Mouse (Mus musculus) retina, postnatal 7 days (tissue): ENCODE measurements around the gene Pafah1b3.
"Not testable (repeated sequence)": the region's sequence is repeated elsewhere in the genome, so short reads cannot be mapped to it uniquely, and the experiment has no call there.

ENCODE experiments used
- DNase-seq: peaks from one replicate; pipeline ENCODE4 v3.0.0-alpha.2; 2012; ENCODE audit warnings: low read depth, low spot score

Pafah1b3 gene

DNA sequence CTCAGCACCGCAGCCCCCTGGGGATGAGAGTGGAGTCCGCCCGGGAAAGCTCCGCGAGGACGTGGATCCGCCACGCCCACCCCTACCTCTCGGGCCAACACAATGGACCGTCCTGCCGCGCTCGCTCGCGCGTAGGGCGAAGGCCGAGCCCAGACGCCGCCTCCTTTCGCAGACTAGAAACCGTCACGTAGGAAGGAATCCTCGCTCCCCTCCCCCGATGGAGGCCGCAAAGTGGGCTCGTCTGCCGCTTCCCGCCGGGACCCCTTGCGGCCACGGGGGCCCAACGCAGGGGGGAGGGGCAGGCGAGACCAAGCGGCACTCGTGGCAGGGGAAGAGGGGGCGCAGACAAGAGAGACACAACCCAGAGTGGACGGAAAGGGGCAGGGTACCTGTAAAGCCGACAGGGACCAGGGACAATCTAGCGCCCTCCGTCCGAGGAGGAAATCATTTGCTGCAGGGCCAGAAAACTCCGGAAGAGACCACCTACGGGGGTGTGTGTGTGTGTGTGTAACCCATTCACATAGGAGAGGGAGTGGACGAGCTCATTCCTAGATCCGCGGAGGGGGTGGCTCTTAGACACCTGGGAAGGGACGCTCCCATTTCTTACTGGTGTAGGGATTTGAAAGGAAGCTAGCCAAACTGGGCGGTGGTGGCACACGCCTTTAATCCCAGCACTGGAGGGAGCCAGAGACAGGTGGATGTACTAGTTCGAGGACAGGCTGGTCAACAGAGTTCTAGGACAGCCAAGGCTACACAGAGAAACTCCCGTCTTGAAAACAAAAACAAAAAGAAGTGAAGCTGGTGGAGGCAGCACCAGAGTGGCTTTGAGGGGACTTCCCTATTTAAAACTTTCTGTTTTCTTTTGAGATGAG lies at the start of gene Pafah1b3:
Gene Pafah1b3, minus strand, starts transcription at position 533 of the 872 bp plus-strand sequence.
- DNase-seq = peak; percentile 90

DNA sequence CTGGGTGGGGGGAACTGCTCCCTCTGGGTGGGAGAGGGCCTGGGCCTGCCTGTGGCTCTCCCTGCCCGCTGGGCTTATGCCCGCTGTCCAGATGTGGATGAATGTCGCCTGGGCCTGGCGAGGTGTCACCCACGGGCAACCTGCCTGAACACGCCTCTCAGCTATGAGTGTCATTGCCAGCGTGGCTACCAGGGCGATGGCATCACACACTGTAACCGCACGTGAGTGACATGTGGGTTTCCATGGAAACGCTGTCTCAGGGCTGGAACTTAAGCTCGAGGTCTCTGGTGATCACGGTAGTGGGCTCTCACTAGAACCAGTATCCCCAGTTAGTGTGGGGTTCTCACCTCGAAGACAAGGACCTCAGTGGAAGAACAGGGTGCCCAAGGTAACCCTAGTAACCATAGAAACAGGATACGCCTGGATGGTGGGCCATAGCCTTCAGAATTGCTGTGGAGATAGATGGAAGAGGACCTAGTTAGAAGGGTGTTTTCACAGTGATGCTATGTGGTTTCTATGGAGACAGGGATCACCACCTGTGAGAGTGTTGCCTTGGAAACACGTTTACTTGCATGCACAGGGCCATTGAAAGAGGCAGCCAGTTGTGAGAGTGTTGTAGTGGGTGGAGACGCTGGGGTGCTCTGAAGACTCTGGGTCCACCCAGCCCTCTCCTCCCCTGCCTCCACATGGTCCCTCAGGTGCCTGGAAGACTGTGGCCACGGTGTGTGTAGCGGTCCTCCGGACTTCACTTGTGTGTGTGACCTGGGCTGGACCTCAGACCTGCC lies 43.4 kb upstream of the Pafah1b3 start:
- no peak for DNase-seq

DNA sequence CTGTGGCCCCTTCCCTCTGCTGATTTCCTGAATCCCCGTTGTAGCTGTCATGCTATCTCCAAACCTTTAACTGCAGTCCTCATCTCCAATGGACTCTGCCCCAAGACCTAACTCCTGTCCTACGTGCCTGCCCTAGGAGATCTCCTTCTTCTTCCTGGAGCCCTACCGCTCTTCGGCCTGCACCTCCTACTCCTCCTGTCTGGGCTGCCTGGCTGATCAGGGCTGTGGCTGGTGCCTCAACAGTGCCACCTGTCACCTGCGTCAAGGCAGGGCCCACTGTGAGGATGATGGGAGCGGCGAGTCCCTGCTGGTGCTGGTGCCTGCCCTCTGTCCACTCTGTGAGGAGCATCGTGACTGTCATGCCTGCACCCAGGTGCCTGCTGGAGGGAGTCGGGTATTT lies 41.5 kb upstream of the Pafah1b3 start:
- no peak for DNase-seq

DNA sequence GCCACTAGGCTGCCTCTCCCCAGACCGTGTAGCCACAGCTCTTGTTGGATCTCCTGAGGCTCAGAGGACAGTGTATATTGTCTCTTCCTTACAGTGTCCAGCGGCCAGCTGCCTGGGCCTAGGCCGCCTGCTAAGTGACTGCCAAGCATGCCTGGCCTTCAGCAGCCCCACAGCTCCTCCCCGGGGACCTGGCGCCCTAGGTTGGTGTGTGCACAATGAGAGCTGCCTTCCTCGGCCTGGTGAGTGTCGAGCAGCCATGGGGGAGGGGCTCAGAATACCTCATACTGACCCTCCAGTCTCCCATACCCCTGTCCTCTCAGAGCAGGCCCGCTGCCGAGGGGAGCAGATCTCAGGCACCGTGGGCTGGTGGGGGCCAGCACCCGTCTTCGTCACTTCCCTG lies 36.7 kb upstream of the Pafah1b3 start:
- DNase-seq = no peak

DNA sequence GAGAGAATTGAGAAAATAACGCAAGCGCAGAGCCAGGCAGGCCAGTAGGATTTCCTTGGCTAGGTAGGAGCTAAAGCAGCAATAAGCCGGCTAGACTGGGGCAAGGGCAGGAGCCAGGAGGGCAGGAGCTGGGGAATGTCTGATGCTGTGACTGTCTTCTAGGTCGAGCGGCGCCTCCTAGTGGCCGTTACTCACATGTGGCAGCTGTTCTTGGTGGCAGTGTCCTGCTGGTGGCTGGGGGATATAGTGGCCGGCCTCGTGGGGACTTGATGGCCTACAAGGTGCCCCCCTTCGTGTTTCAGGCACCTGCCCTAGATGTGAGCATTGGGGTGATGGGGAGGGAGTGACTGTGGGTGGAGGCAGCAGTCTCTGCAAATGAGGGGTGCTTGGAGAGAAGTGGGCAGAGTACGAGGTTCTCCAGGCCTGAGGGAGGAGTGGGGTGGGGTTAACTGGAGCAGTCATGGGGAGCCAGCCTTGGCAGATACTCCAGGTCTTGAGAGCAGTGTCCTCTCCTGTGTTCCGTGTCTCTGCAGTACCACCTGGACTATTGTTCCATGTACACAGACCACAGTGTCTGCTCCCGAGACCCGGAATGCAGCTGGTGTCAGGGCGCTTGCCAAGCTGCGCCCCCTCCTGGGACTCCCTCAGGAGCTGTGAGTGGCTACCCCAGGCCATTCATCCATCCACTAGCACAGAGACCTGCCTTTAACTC lies 36.0 kb upstream of the Pafah1b3 start:
- peak; percentile 76 for DNase-seq

DNA sequence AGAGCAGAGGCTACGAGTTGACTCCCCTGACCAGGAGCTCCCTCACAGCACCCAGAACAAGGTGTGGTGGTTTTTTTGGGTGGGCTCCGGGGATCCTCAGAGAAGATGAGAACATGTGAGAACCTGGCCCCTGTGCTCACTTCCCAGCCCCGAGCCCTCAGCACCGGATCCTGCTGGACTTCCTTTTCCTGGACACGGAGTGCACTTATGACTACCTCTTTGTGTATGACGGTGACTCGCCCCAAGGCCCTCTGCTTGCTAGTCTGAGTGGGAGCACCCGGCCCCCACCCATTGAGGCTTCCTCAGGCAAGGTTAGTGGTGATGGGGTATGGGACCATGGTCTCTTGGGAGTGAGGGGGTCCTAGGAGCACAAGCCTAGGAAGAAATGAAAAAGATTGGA lies 28.4 kb upstream of the Pafah1b3 start:
- DNase-seq = no peak

DNA sequence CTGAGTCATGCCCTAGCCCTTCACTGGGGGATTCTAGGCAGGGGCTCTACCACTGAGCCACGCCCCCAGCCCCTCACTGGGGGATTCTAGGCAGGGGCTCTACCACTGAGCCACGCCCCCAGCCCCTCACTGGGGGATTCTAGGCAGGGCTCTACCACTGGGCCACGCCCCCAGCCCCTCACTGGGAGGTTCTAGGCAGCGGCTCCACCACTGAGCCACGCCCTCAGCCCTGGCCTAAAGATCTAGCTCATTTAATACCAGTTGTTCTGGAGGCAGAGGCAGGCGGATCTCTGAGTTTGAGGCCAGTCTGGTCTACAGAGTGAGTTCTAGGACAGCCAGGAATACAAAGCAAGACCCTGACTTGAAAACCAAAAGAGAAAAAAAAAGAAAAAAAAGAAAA lies 27.6 kb upstream of the Pafah1b3 start:
- DNase-seq = not testable (repeated sequence)

DNA sequence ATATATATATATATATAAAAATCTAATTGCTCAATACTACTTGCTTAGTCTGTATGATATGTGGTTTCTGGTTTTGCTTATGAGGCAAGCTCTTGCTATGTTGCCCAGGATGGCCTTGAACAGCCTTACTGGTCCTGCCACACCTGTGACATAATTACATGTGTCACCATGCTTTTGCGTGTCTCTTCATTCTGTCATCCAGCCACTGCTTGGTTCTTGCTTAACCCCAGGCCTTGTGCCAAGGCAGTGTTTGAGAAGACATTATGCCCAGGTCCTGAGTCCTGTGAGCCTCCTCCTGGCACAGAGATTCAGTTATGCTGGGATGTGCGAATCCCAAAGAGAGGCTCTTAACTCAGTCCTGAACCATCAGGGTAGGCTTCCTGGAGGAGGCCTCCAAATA lies 25.4 kb upstream of the Pafah1b3 start:
- DNase-seq = no peak

DNA sequence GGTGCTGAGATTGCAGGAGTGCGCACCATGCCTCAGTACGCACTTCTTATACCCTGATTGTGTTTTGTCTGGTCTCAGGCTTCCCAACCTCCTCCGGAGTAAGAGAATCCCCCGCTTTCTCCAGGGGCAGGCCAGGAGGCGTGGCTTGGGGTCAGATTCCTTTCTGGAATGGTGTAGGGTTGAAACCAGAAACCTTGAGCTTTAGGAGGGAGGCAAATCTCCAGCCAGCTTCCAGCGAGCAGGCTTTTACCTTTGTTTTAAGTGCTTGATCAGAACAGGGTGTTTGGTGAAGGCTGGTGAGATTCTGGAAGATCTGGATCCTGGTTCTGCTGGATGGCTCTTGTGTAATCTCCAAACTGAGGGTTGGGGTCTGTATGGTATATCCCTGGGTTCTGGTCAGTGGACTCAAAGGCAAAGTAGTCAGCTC lies 24.3 kb upstream of the Pafah1b3 start:
- no peak for DNase-seq

DNA sequence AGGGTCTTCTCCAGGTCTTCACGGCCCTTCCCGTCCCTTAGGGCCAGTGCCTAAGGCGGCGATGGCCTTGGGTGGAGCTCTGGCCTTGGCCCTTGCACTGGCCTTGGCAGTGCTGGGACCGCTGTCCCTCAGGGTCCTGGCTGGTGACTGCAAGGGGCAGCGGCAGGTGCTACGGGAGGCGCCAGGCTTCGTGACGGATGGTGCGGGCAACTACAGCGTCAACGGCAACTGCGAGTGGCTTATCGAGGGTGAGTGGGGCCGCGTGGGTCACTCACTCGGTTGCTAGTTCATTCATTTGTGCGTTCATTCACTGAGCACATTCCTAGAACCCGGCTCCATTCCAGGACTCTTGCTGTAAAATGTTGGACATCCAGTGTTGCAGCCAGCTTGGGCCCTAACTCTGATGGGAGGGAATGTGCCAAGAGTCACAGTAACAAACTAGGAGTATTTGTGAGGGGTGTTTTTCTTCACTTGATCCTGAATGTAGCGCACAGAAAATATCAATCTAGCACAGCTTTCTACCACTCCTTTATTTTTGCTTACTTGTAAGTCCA lies 19.7 kb upstream of the Pafah1b3 start:
- DNase-seq = no peak

DNA sequence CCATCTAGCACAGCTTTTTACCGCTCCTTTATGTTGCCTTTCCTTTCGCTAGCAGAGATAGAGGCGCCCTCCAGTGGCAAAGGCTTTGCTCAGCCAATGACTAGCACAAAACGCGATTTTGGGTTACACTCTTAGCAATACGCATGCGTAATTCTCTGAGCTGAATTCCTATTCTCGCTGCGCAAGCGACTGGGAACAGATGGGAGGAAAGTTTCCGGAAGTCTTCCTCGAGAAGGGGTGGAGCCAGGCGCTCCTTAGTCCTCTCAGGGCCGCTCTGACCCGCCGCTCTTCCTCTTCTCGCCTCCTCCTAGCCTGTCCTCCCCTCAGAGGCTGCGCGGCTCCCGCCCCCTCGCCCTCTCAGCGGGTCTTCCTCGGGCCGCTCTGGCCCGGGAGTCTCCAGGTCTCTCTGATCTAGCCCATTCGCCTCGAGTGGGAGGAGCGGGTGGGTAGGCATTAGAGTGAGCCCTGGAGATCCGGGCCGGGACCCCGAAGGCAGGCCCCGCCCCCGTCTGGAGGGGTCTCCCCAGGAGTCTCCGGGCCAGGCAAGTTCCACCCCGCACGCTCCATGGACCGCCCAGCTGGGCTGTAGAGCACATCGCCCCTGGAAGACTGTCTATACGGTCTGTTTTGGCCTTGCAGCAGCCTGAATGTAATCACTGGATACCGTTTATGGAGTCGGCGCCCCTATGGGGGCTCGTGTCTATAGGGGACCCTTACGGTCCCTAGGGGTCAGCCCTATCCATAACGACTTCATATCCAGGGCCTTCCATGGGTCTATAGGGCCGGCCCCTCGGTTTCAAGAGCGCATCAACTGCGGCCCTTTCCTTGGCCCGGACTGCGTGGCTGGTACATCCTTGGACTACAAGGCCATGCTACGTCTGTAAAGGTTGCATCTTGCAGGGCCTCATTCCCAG lies 19.0 kb upstream of the Pafah1b3 start, which contains the start of gene Megf8:
Gene Megf8, plus strand, starts transcription at position 633 of the 914 bp plus-strand sequence.
- DNase-seq = peak; percentile 98

DNA sequence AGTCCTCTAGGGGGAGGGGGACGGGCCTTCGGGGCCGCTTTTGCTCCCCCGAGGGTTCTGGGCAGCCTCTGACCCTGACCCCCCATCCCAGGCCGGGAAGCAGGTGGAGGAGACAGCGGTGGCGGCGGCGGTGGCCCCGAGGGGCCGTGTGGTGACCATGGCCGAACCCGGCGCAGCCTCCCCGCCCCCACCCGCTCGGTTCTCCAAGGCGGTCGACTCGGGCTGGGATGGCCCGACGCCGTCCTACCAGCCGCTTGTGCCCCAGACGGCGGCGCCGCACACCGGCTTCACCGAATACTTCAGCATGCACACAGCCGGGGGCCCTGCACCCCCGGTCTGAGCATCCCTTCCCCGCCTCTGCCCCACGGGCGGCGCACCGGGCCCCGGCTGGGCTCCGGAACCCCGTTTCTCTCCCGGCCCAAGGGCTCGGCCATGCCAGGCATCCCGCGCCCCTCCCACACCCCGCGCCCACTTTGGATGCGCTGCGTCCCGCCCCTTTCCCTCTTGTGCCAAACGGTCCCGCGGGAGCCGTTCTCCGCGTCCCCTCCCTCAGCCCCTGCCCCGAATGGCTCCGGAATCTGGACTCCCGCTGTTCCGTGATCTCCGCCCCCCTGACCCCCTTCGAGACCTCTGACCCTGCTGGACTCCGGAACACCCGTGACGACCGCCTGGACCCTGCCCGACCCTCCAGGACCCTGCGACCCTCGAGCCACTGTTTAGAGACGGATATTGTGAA lies 17.7 kb upstream of the Pafah1b3 start:
- DNase-seq = no peak

DNA sequence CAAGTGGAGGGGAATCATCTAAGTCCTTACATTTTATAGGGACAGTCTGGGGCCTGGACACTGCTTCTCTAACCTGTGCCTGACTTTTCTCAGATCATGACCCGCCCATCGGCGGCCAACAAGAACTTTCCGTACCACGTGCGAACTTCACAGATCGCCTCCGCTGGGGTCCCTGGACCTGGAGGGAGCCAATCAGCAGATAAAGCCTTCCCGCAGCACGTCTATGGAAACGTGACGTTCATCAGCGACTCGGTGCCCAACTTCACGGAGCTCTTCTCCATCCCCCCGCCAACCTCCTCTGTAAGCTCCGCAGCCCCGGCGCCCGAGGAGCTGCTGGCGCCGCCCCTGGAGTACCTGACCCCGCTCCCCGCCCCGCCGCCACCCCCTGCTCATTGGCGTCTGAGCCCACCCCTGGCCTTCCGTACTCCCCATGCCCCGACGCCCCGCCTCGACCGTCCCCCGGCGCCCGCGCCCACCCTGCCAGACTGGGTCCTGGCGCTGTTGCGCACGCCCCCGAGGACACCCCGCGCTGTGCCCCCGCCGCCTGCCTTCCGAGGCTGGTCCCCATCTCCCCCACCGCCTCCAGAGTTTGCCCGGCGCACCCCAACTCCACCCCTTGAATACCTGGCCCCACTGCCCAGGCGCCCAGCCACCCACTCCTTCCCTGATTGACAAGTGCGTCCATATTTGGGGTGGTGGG lies 17.0 kb upstream of the Pafah1b3 start:
- no peak for DNase-seq

DNA sequence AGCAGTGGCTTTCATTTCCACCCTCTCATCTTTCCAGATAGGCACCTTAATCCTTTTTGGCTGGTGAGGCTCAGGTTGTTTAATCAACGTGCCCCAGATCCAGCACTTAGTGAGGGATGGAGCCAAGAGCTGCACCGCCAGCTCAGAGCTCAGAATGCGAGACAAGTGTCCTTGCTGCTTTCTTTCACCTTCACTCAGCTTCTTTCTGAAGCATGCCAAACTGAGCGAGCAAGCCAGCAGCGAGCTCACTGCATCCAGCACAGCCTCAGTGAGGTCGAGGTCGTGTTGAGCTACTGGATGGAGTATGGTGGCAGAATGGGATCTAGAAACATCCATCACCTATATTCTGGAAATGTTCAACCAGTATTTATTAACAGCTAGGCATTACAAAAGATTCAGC lies 15.5 kb upstream of the Pafah1b3 start:
- DNase-seq = no peak

DNA sequence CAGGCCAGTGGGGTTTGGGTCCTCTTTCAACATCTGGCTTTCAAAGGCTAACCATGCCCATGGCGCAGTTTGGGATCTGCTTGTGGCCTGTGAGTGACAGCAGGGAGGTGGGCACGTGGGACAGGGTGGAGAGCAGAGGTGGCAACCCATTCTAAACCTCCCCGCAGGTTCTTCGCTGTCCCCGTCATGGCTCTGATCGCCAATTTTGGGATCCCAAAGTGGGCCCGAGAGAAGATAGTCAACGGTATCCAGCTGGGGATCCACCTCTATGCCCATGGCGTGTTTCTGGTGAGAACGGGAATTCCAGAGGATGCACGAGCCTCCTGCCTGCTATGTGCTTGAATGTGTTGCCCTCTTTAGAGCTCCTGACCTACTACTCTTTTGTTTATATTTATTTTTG lies 13.4 kb upstream of the Pafah1b3 start:
- DNase-seq = no peak

DNA sequence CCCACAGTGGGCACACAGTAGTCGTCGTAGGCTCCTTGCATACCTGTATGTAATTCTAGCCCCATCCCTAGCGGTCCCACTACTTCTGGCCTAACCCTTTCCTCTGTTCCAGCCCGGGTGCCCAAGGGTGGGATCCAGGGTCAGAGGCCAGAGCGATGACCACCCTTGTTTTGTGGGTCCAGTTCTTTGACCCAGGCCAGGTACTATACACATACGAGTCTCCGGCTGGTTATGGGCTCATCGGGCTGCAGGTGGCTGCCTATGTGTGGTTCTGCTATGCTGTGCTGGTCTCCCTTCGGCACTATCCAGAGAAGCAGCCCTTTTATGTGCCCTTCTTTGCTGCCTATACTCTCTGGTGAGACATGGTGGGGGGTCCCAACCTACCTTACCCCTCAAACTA lies 11.6 kb upstream of the Pafah1b3 start:
- no peak for DNase-seq

DNA sequence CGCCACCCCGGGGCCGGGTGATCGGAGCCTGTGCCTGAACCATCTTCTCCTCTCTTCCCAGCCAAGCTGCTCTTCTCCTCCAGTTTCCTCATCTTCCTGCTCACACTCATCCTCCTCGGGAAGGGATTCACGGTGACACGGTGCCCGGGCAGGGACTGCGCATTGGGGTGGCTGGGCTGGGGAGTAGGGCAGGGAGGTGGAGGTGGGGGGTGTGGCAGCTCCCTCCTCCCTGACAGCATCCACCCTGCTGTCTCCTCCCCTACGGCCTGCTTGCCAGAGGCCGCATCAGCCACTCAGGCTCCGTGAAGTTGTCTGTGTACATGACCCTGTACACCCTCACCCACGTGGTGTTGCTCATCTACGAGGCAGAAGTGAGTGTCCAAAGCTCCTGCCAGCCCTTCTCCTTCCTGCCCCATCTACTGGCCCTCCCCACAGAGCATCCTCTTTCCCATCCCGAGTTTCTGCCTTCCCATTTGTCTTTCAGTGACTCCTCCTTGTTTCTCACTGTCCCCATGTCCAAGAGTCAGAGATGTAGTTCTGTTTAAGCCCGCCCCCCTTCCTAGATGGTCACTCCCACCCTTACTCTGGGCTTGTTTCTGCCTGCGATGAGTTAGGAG lies 11.0 kb upstream of the Pafah1b3 start:
- DNase-seq = no peak

DNA sequence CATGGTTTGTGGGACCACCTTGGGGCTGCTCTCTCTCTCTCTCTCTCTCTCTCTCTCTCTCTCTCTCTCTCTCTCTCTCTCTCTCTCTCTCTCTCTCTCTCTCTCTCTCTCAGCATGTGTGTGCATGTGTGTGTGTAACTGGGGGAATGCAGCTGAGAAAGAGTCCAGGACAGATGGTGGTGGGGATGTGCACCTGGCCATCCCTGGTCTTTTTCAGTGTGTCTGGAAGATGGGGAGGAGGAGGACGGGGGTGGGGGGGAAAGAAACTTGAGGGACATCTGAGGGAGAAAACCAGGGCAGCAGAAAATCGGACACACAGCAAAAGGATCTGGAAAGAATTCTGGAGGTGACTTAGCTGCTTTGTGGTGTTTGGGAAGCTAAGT lies 8.8 kb upstream of the Pafah1b3 start:
- no peak for DNase-seq
